Mouse (Mus musculus): ENCODE data around the gene Fignl1. TPM values are rescaled to one million over a fixed set of nuclear protein-coding genes. Genes with fewer than 3 reads are reported as not detected.

The Fignl1 gene
- total and polyA plus RNA-seq, 3 experiments, result 34.2 to 59.9 (median 51.2) TPM

GRCm38 (mm10) chr11:11855061-11855672 is 46.4 kb upstream of the Fignl1 start:
- no peak for DNase-seq (ENCODE audit: low read depth, low spot score)
- TF ChIP-seq MAZ (IDR thresholded peaks at IDR 0.05; ENCODE audit: low read depth, low read length) (no peak), MYC (IDR thresholded peaks at IDR 0.05; ENCODE audit: low read depth, low read length) (no peak), ZMIZ1 (IDR thresholded peaks at IDR 0.05; ENCODE audit: low read depth, low read length) (no peak), E2F4 (IDR thresholded peaks at IDR 0.05; ENCODE audit: borderline replicate concordance, low read depth, low read length) (no peak), TBP (IDR thresholded peaks at IDR 0.05; ENCODE audit: low read depth, low read length) (no peak), TCF12 (IDR thresholded peaks at IDR 0.05; ENCODE audit: low read depth, low read length) (no peak), KAT2A (conservative IDR thresholded peaks at IDR 0.05; ENCODE audit: low read depth, low read length) (no peak), ZKSCAN1 (IDR thresholded peaks at IDR 0.05; ENCODE audit: low read depth, low read length) (no peak), BHLHE40 (IDR thresholded peaks at IDR 0.05; ENCODE audit: borderline replicate concordance, low read depth, low read length) (no peak), ZC3H11A (IDR thresholded peaks at IDR 0.05; ENCODE audit: low read depth, low read length) (no peak), POLR2AphosphoS2 (IDR thresholded peaks at IDR 0.05; ENCODE audit: low read length) (no peak), USF2 (IDR thresholded peaks at IDR 0.05; ENCODE audit: borderline replicate concordance in 1 of 2, insufficient read depth in 1 of 2, low read depth in 1 of 2, low read length in 2 of 2) (no peak), TAL1 (IDR thresholded peaks at IDR 0.05; ENCODE audit: low read length) (no peak), MAX (IDR thresholded peaks at IDR 0.05; ENCODE audit: low read length) (no peak), ELF1 (IDR thresholded peaks at IDR 0.05; ENCODE audit: low read depth, low read length) (no peak)

GRCm38 (mm10) chr11:11853731-11854461 is 45.1 kb upstream of the Fignl1 start:
- Histone ChIP-seq H3K27ac (ENCODE audit: control insufficient read depth, low read depth, low read length) (no peak overlapping the region), H3K4me3 (ENCODE audit: control insufficient read depth in 1 of 2, insufficient read depth in 1 of 2, low read depth in 2 of 2, low read length in 2 of 2) (no peak overlapping the region), H3K9ac (ENCODE audit: control insufficient read depth, low read depth, low read length, poor library complexity, severe bottlenecking) (no peak overlapping the region), H3K36me3 (ENCODE audit: control insufficient read depth in 1 of 2, insufficient read depth in 2 of 2, low read length in 2 of 2) (peaks cover 0 to 5% of the 10 kb centered on the region in 2 experiments; a peak in 1 of 4 replicates), H3K27me3 (ENCODE audit: control insufficient read depth in 1 of 2, insufficient read depth in 2 of 2, low read length in 2 of 2) (peaks cover 4 to 10% of the 10 kb centered on the region in 2 experiments), H3K9me3 (replicated peaks; ENCODE audit: insufficient read depth, low read length) (no peaks in the 10 kb centered on the region), H3K79me2 (ENCODE audit: control insufficient read depth, insufficient read depth, low read length, poor library complexity) (no peaks in the 10 kb centered on the region), H3K4me1 (ENCODE audit: control insufficient read depth in 1 of 2, insufficient read depth in 2 of 2, low read length in 2 of 2) (0 out of 4 replicates have a peak, but pooled peaks cover 0 to 5% of the 10 kb centered on the region in 2 experiments)
- TF ChIP-seq CTCF (IDR thresholded peaks at IDR 0.05 in 2 of 3, conservative IDR thresholded peaks at IDR 0.05 in 1 of 3; ENCODE audit: control insufficient read depth in 1 of 3, insufficient read depth in 1 of 3, low read depth in 2 of 3, low read length in 3 of 3, poor library complexity in 1 of 3, severe bottlenecking in 1 of 3), result no peak
- no peak for TF ChIP-seq USF1 (IDR thresholded peaks at IDR 0.05; ENCODE audit: low read depth, low read length)
- no peak for TF ChIP-seq MAZ (IDR thresholded peaks at IDR 0.05; ENCODE audit: low read depth, low read length)
- no peak for TF ChIP-seq UBTF (IDR thresholded peaks at IDR 0.05; ENCODE audit: borderline replicate concordance, insufficient read depth, low read depth, low read length)
- TF ChIP-seq RAD21 (IDR thresholded peaks at IDR 0.05; ENCODE audit: low read depth, low read length), result no peak
- TF ChIP-seq RCOR1 (IDR thresholded peaks at IDR 0.05; ENCODE audit: low read depth, low read length), result no peak
- TF ChIP-seq TCF12 (IDR thresholded peaks at IDR 0.05; ENCODE audit: low read depth, low read length), result no peak
- no peak for TF ChIP-seq MXI1 (IDR thresholded peaks at IDR 0.05; ENCODE audit: low read depth, low read length)
- TF ChIP-seq ZNF384 (IDR thresholded peaks at IDR 0.05; ENCODE audit: low read depth, low read length), result no peak
- TF ChIP-seq TAL1 (IDR thresholded peaks at IDR 0.05; ENCODE audit: low read length), result no peak
- no peak for DNase-seq (ENCODE audit: low read depth, low spot score)

More at GRCm38 (mm10) chr11:11855061-11855672, 46.4 kb upstream of the Fignl1 start:
- H3K9me3 ChIP-seq (replicated peaks; ENCODE audit: insufficient read depth, low read length), result no peaks in the 10 kb centered on the region
- no peak overlapping the region for H3K9ac ChIP-seq (ENCODE audit: control insufficient read depth, low read depth, low read length, poor library complexity, severe bottlenecking)
- no peaks in the 10 kb centered on the region for H3K79me2 ChIP-seq (ENCODE audit: control insufficient read depth, insufficient read depth, low read length, poor library complexity)
- peaks cover 4 to 10% of the 10 kb centered on the region in 2 experiments for H3K27me3 ChIP-seq (ENCODE audit: control insufficient read depth in 1 of 2, insufficient read depth in 2 of 2, low read length in 2 of 2)
- no peak overlapping the region for H3K27ac ChIP-seq (ENCODE audit: control insufficient read depth, low read depth, low read length)
- 0 out of 4 replicates have a peak, but pooled peaks cover 0 to 2% of the 10 kb centered on the region in 2 experiments for H3K4me1 ChIP-seq (ENCODE audit: control insufficient read depth in 1 of 2, insufficient read depth in 2 of 2, low read length in 2 of 2)
- H3K36me3 ChIP-seq (ENCODE audit: control insufficient read depth in 1 of 2, insufficient read depth in 2 of 2, low read length in 2 of 2), result no peaks in the 10 kb centered on the region
- no peak overlapping the region for H3K4me3 ChIP-seq (ENCODE audit: control insufficient read depth in 1 of 2, insufficient read depth in 1 of 2, low read depth in 2 of 2, low read length in 2 of 2)
